Mouse (Mus musculus) CH12.LX (cell line): ENCODE measurements around the gene Gm37240.

Experiments used
- CTCF ChIP-seq, 2 experiments: IDR thresholded peaks in 1 of 2; conservative IDR thresholded peaks in 1 of 2; 2 replicates each; pipeline ENCODE4 v1.5.1; 2011 to 2012; ENCODE audit warnings: low read depth in 2 of 2, low read length in 2 of 2, improper control_type of control experiment in 1 of 2, inconsistent platforms in 1 of 2, mild to moderate bottlenecking in 1 of 2, moderate library complexity in 1 of 2
- E2F4 ChIP-seq: IDR thresholded peaks from 2 replicates; pipeline ENCODE4 v1.6.1; 2011; ENCODE audit warnings: low read depth, low read length, improper control_type of control experiment; ENCODE audit not compliant: insufficient replicate concordance
- EP300 ChIP-seq: IDR thresholded peaks from 2 replicates; pipeline ENCODE4 v1.6.1; 2011; ENCODE audit warnings: low read length, improper control_type of control experiment
- GABPA ChIP-seq: IDR thresholded peaks from 2 replicates; pipeline ENCODE4 v1.6.1; 2012; ENCODE audit warnings: low read depth, low read length, improper control_type of control experiment, inconsistent platforms; ENCODE audit not compliant: insufficient replicate concordance
- HCFC1 ChIP-seq: IDR thresholded peaks from 2 replicates; pipeline ENCODE4 v1.6.1; 2012; ENCODE audit warnings: low read depth, mild to moderate bottlenecking, inconsistent platforms, low read length, improper control_type of control experiment
- KAT2A ChIP-seq: IDR thresholded peaks from 2 replicates; pipeline ENCODE4 v1.6.1; 2012; ENCODE audit warnings: low read length, improper control_type of control experiment, inconsistent platforms; ENCODE audit not compliant: insufficient replicate concordance
- MAFK ChIP-seq: IDR thresholded peaks from 2 replicates; pipeline ENCODE4 v1.6.1; 2011; ENCODE audit warnings: low read length, improper control_type of control experiment; ENCODE audit not compliant: insufficient replicate concordance
- POLR2A ChIP-seq: IDR thresholded peaks from 2 replicates; pipeline ENCODE4 v1.6.1; 2011; ENCODE audit warnings: low read depth, mild to moderate bottlenecking, improper control_type of control experiment, low read length
- SIN3A ChIP-seq: IDR thresholded peaks from 2 replicates; pipeline ENCODE4 v1.6.1; 2012; ENCODE audit warnings: low read length, improper control_type of control experiment, inconsistent platforms
- UBTF ChIP-seq: IDR thresholded peaks from 2 replicates; pipeline ENCODE4 v1.6.1; 2012; ENCODE audit warnings: low read depth, mild to moderate bottlenecking, inconsistent platforms, low read length, improper control_type of control experiment, moderate library complexity
- ZNF384 ChIP-seq: IDR thresholded peaks from 2 replicates; pipeline ENCODE4 v1.6.1; 2012; ENCODE audit warnings: low read depth, low read length, improper control_type of control experiment, inconsistent platforms

GRCm38 (mm10) chr3:85681136-85681535 lies 206.2 kb downstream of the Gm37240 start:
- TF ChIP-seq EP300 (no peak), CTCF (conservative IDR thresholded peaks at IDR 0.05 in 1 of 2, IDR thresholded peaks at IDR 0.05 in 1 of 2; ENCODE audit: low read depth in 2 of 2, low read length in 2 of 2) (no peak), POLR2A (no peak), E2F4 (no peak), GABPA (no peak), ZNF384 (no peak), SIN3A (no peak), HCFC1 (no peak), MAFK (no peak), KAT2A (no peak), UBTF (no peak)
